In the genomic region with DNA sequence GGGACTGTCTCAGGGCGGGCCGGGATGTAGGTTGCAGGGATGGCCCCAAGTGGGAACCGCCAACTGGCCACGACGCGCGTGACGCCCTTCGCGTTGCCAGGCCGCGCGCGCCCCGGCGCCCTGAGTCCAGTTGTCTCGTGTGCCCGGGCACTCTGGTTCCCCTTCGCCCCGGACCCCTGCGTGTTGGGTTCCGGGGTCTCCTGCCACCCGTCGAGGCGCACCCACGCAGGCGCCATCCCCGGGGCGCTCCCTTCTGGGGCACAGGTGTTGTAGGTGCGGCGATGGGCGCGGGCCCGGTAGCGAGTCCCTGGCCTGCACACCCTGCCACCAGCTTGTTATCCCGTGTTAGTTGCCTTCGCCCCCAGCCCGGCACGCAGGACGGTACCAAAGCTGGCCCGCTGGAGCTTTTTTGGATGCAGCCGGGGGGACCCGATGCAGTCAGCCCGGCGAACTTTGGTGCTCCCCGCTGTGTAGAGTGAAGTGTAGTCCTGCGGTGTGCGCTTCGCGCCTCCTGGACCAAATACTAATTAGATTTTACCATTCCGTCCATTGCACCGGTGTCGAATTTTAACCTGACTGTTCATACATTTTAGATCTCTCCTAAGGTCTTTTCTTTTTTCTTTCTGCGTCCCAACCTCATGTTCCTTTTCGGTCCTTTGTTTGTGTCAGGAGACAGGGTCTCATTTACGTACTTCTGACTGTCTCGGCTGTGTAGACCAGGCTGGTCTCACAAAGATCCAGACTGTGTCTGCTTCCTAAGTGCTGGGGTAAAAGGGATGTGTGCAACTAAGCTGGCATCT, we compare ENCODE assay signal across 8 mouse cellular contexts. TPM values are rescaled to one million over a fixed set of nuclear protein-coding genes. Genes with fewer than 3 reads are reported as not detected.
DNase-seq lines count a peak whose midpoint lies in the region; ATAC-seq and TF ChIP-seq lines count a peak whose summit lies in the region.

No protein-coding gene starts in this region.

- TF ChIP-seq EP300 in heart, adult 2 months (IDR thresholded peaks at IDR 0.05; ENCODE audit: insufficient read depth, low read depth, low read length), result no peak

- WGBS in heart, adult 2 months, result 2% methylated on average over 57 of the region's 57 CpGs
- under 1% methylated on average over 56 of the region's 57 CpGs for WGBS in hindbrain, postnatal 0 days
- WGBS in midbrain, embryonic 16.5 days, result under 1% methylated on average over 45 of the region's 57 CpGs

- no peaks in the 10 kb centered on the region for H3K27me3 ChIP-seq in heart, adult 2 months (ENCODE audit: control insufficient read depth, insufficient read depth, low read length)
- no peaks in the 10 kb centered on the region for H3K27me3 ChIP-seq in hindbrain, postnatal 0 days (ENCODE audit: insufficient read depth, low read length)
- H3K27me3 ChIP-seq in midbrain, embryonic 16.5 days (ENCODE audit: control insufficient read depth, insufficient read depth, low read depth, low read length), result no peaks in the 10 kb centered on the region

- DNase-seq in heart, adult 2 months, result no peak
- no peak for DNase-seq in heart, postnatal 4 days
- peak; percentile 18 for DNase-seq in urinary bladder, postnatal 14 days (ENCODE audit: low spot score)
- no peak for DNase-seq in urinary bladder, postnatal 25 days (ENCODE audit: low spot score)
- no peak for DNase-seq in hindbrain, postnatal 0 days (ENCODE audit: low spot score)
- no peak for DNase-seq in layer of hippocampus, postnatal 36 days
- DNase-seq in cerebellum, adult 11 months, result no peak

- H3K36me3 ChIP-seq in heart, adult 2 months (ENCODE audit: control insufficient read depth, insufficient read depth, low read length), result no peaks in the 10 kb centered on the region
- no peaks in the 10 kb centered on the region for H3K36me3 ChIP-seq in hindbrain, postnatal 0 days (ENCODE audit: insufficient read depth, low read length)
- no peaks in the 10 kb centered on the region for H3K36me3 ChIP-seq in midbrain, embryonic 16.5 days (ENCODE audit: control insufficient read depth, insufficient read depth, low read length)

- TF ChIP-seq CTCF in heart, adult 2 months (IDR thresholded peaks at IDR 0.05), result no peak
- TF ChIP-seq CTCF in hindbrain, postnatal 0 days (IDR thresholded peaks at IDR 0.05; ENCODE audit: low read depth), result no peak

- no peaks in the 10 kb centered on the region for H3K9me3 ChIP-seq in hindbrain, postnatal 0 days (ENCODE audit: low read length)
- no peaks in the 10 kb centered on the region for H3K9me3 ChIP-seq in midbrain, embryonic 16.5 days (replicated peaks; ENCODE audit: control insufficient read depth, low read length, poor library complexity, severe bottlenecking)

- H3K27ac ChIP-seq in heart, adult 2 months, result peak overlapping the region; percentile 95
- H3K27ac ChIP-seq in hindbrain, postnatal 0 days, result peak overlapping the region; percentile 89
- peak overlapping the region; percentile 79 for H3K27ac ChIP-seq in midbrain, embryonic 16.5 days (ENCODE audit: low read length)

- ATAC-seq in hindbrain, postnatal 0 days, result peak; percentile 75
- peak; percentile 13 for ATAC-seq in midbrain, embryonic 16.5 days

- peaks cover 15% of the 10 kb centered on the region for H3K4me1 ChIP-seq in heart, adult 2 months (ENCODE audit: control insufficient read depth, insufficient read depth, low read length)
- peaks cover 18% of the 10 kb centered on the region for H3K4me1 ChIP-seq in hindbrain, postnatal 0 days (ENCODE audit: insufficient read depth, low read length)
- H3K4me1 ChIP-seq in midbrain, embryonic 16.5 days (ENCODE audit: control insufficient read depth, insufficient read depth, low read length), result peaks cover 21% of the 10 kb centered on the region

- intact Hi-C loops in heart, adult 2 months (cut with DNase I), result loop anchor here (1.0 kb wide), 1 partner anchor 50 kb away; no protein-coding TSS in a partner anchor

- no peak for TF ChIP-seq POLR2A in heart, adult 2 months (IDR thresholded peaks at IDR 0.05; ENCODE audit: insufficient read depth, low read depth, low read length)

- peak overlapping the region; percentile 87 for H3K4me2 ChIP-seq in hindbrain, postnatal 0 days (ENCODE audit: low read depth, low read length)
- H3K4me2 ChIP-seq in midbrain, embryonic 16.5 days (ENCODE audit: low read length), result peak overlapping the region; percentile 66

- peaks cover 7% of the 10 kb centered on the region; the same call in 1 of the 2 replicates for H3K79me2 ChIP-seq in heart, adult 2 months (replicated peaks; ENCODE audit: control insufficient read depth, insufficient read depth, low read length)

- peak overlapping the region; percentile 91 for H3K9ac ChIP-seq in heart, adult 2 months (ENCODE audit: low read depth, low read length)
- peak overlapping the region; percentile 90 for H3K9ac ChIP-seq in hindbrain, postnatal 0 days (replicated peaks; ENCODE audit: low read length)
- peak overlapping the region; percentile 85 for H3K9ac ChIP-seq in midbrain, embryonic 16.5 days (ENCODE audit: low read depth, low read length)

- peak overlapping the region; percentile 84 for H3K4me3 ChIP-seq in heart, adult 2 months
- peak overlapping the region; percentile 93 for H3K4me3 ChIP-seq in hindbrain, postnatal 0 days (ENCODE audit: low read length)
- H3K4me3 ChIP-seq in midbrain, embryonic 16.5 days (ENCODE audit: low read depth, low read length), result peak overlapping the region; percentile 77

RNA-seq across cellular contexts. Expression of gene Sun1, which starts 0.5 kb away (rescaled TPM):
- total RNA-seq in heart, adult 2 months (2021), result 10 to 100 TPM; 45.9 to 50.3 TPM
- polyA plus RNA-seq in heart, adult 2 months (2012; rRNA removed), result 34.1 and 50.8 TPM in 2 replicates
- 10 to 100 TPM; 40.7 to 43.0 TPM for total RNA-seq in heart, postnatal 4 days (2021)
- total RNA-seq in hindbrain, postnatal 0 days (2014; rRNA removed), result 52.7 and 78.5 TPM in 2 replicates
- polyA plus RNA-seq in hindbrain, postnatal 0 days (2015; fragmentation: Nextera tagmentation; extraction: Ambion mirVana), result 33.9 and 36.2 TPM in 2 replicates
- polyA plus RNA-seq in midbrain, embryonic 16.5 days (2015; fragmentation: Nextera tagmentation; extraction: Ambion mirVana), result 47.4 and 48.5 TPM in 2 replicates
- total RNA-seq in layer of hippocampus, postnatal 36 days (2021), result 10 to 100 TPM; 78.6 to 82.1 TPM

RNA-seq across cellular contexts. Expression of gene Dnaaf5, which starts 50.9 kb away (rescaled TPM):
- 10 to 100 TPM; 16.1 to 16.7 TPM for total RNA-seq in heart, adult 2 months (2021)
- polyA plus RNA-seq in heart, adult 2 months (2012; rRNA removed), result 12.1 and 12.2 TPM in 2 replicates
- 10 to 100 TPM; 19.1 to 19.5 TPM for total RNA-seq in heart, postnatal 4 days (2021)
- total RNA-seq in hindbrain, postnatal 0 days (2014; rRNA removed), result 12.8 and 16.3 TPM in 2 replicates
- 1.8 and 2.2 TPM in 2 replicates for polyA plus RNA-seq in hindbrain, postnatal 0 days (2015; fragmentation: Nextera tagmentation; extraction: Ambion mirVana)
- 3.2 and 3.5 TPM in 2 replicates for polyA plus RNA-seq in midbrain, embryonic 16.5 days (2015; fragmentation: Nextera tagmentation; extraction: Ambion mirVana)
- 1 to 10 TPM; 8.0 to 8.4 TPM for total RNA-seq in layer of hippocampus, postnatal 36 days (2021)

RNA-seq across cellular contexts. Expression of gene Get4, which starts 51.2 kb away (rescaled TPM):
- total RNA-seq in heart, adult 2 months (2021), result 10 to 100 TPM; 38.2 to 45.4 TPM
- 57.3 and 59.6 TPM in 2 replicates for polyA plus RNA-seq in heart, adult 2 months (2012; rRNA removed)
- 10 to 100 TPM; 76.4 to 80.4 TPM for total RNA-seq in heart, postnatal 4 days (2021)
- total RNA-seq in hindbrain, postnatal 0 days (2014; rRNA removed), result 49.2 and 52.7 TPM in 2 replicates
- 136 and 141 TPM in 2 replicates for polyA plus RNA-seq in hindbrain, postnatal 0 days (2015; fragmentation: Nextera tagmentation; extraction: Ambion mirVana)
- polyA plus RNA-seq in midbrain, embryonic 16.5 days (2015; fragmentation: Nextera tagmentation; extraction: Ambion mirVana), result 115 and 122 TPM in 2 replicates
- 10 to 100 TPM; 52.6 to 55.3 TPM for total RNA-seq in layer of hippocampus, postnatal 36 days (2021)

RNA-seq across cellular contexts. Expression of gene Prkar1b, which starts 51.2 kb away (rescaled TPM):
- 1 to 10 TPM; 1.4 to 1.5 TPM for total RNA-seq in heart, adult 2 months (2021)
- polyA plus RNA-seq in heart, adult 2 months (2012; rRNA removed), result 2.0 and 2.8 TPM in 2 replicates
- 1 to 10 TPM; 2.3 to 2.8 TPM for total RNA-seq in heart, postnatal 4 days (2021)
- 264 and 274 TPM in 2 replicates for total RNA-seq in hindbrain, postnatal 0 days (2014; rRNA removed)
- polyA plus RNA-seq in hindbrain, postnatal 0 days (2015; fragmentation: Nextera tagmentation; extraction: Ambion mirVana), result 297 and 322 TPM in 2 replicates
- 327 and 368 TPM in 2 replicates for polyA plus RNA-seq in midbrain, embryonic 16.5 days (2015; fragmentation: Nextera tagmentation; extraction: Ambion mirVana)
- 100 to 1,000 TPM; 397 to 416 TPM for total RNA-seq in layer of hippocampus, postnatal 36 days (2021)
